Mouse (Mus musculus) retina, postnatal 1 day (tissue): ENCODE results near the gene Dnaaf3.
"Not testable (repeated sequence)": the region's sequence is repeated elsewhere in the genome, so short reads cannot be mapped to it uniquely, and the experiment has no call there.

Source experiments
- DNase-seq: peaks from one replicate; pipeline ENCODE4 v3.0.0-alpha.2; 2012

Dnaaf3 gene

DNA sequence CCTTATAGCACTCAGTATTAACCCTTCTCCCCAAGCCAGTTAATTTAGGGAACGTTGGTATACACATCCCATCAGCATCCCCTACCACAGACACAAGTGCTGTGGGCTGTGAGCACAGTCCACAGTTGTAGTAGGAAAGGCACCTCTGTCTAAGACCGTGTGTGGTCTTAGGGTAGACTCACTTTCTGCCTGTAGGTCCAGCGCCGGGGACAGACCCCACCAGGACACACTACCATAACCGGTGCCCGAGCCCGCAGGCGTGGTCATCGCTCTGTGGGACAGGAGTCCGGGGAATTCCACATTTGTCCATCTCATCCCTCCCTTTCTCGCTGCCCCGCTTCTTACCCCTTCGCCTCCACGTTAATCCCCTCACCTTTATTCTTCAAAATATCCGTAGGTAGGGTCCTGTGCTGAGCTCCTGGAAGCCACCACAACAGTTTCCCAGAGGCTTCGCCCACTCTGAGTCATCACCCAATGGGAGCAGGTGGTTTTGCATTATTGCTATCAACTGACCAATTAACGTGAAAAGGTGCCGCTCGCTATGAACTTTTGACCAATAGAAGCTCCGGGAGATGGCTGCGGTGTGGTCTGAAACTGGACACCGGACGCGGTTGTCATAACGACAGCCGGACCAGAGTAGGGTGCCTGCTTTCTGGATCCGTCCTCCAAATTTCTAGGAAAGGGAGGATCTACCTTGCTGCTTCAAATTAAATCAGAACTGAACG lies at the start of gene Dnaaf3:
TSS of gene Dnaaf3 (minus strand) at position 449 of the 725 bp plus-strand sequence.
- DNase-seq = peak; percentile 94

DNA sequence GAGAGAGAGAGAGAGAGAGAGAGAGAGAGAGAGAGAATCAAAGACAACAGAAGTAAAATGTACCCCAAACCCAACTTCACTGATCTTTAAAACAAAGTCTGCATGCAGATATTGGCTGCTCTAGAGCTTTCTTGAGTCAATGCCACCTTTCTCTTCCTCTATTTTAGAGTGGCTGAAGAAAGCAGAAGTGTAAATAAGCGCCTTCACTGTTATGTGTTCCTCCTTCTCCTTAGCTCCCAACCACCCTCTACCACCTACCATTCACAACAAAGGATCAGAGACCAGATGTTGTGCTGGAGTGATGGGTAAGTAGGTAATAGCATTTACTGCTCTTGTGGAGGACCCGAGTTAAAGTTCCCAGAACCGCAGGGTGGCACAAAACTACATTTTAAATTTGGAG lies 49.2 kb upstream of the Dnaaf3 start:
- DNase-seq = not testable (repeated sequence)

DNA sequence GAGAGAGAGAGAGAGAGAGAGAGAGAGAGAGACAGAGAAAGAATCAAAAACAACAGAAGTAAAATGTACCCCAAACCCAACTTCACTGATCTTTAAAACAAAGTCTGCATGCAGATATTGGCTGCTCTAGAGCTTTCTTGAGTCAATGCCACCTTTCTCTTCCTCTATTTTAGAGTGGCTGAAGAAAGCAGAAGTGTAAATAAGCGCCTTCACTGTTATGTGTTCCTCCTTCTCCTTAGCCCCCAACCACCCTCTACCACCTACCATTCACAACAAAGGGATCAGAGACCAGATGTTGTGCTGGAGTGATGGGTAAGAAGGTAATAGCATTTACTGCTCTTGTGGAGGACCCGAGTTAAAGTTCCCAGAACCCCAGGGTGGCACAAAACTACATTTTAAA lies 40.1 kb upstream of the Dnaaf3 start:
- DNase-seq = not testable (repeated sequence)

DNA sequence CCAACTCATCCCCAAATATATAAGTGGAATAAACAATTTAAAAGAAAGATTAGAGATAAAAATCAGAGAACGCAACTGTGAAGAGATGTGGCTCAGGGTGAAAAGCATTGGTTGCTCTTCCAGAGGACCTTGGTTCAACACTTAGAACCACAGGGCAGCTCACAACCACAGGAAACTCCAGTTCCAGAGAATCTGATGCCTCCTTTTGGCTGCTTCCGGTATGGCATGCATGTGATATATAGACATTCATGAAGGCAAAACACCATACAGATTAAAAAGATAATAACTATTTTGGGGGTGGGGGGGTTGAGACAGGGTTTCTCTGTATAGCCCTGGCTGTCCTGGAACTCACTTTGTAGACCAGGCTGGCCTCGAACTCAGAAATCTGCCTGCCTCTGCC lies 30.4 kb upstream of the Dnaaf3 start:
- no peak for DNase-seq

DNA sequence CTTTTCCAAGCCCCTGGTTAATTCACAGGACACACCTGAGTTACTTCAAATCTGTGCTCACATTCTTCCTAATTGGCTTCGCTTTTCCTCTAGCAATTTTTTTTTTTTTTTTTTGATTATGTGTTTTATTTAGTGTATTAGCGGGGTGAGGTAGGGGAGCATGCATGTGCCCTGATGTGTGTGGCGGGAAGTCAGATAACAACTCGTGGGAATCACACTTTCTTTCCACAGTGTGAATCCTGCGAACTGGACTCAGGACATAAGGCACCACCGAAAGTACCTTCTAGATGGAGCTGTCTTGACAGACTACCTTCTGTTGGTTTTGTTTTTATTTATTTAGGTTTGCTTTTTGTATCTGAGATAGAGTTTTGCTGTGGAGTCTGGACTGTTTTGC lies 24.9 kb upstream of the Dnaaf3 start:
- no peak for DNase-seq

DNA sequence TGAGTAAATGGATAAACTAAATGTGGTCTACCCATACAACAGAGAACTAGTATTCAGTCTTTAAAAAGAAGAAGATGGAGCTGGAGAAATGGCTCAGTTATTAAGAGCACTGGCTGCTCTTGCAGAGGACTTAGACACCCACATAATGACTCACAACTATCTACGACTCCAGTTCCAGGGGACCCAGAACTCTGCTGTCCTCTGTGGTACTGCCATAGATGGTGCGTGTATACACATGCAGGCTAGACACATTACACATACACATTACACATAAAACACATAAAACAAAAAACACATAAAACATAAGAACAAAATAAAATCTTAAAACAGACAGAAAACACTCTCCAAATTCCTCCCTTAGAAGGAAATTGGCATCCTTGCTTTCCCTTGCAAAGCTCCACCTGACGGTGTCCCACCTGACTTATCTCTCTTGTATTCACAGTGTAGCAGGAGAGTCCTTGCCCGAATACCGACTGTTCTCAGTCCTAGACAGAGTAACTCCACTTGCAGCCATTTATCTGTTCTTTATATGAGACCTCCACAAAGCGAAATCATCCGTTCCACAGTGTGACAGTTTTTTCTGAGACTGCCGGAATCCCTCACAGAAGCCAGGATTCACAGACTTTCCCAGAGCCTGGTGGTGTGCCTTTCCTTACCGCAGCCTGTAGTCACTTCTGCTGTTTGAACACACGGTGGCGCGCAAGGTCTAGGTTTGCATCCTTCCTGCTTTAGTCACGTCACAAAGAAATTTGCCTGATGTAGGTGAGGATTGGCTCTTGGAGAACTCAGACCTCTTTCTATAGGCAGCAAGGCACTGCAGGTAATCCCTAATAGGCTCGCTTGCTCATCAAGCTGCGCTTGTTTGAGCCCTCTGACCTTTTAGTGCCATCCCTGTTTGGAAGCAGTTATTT lies 24.3 kb upstream of the Dnaaf3 start:
- peak; percentile 94 for DNase-seq

DNA sequence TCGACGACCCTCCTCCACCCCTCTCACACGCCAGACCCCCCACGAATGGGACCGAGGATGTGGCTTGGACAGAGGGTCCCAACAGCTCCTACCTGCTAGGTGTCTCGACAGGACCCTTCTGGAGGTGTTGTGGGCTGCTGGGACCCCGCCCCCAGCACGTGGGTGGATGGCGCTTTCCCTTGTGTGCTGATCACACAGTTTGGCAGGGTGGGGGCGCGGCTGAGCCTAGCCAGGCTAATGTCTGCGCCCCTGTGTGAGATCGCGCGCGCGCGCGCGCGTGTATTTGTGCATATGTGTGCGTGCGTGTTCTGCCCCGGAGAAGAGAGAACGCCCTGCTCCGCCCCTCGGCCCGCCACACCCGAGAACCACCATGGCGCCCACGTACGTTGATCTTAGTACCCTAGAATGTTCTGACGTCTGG lies 15.0 kb upstream of the Dnaaf3 start, which contains the start of gene Syt5:
TSS of gene Syt5 (minus strand) at position 321 of the 421 bp plus-strand sequence.
- peak; percentile 77 for DNase-seq

DNA sequence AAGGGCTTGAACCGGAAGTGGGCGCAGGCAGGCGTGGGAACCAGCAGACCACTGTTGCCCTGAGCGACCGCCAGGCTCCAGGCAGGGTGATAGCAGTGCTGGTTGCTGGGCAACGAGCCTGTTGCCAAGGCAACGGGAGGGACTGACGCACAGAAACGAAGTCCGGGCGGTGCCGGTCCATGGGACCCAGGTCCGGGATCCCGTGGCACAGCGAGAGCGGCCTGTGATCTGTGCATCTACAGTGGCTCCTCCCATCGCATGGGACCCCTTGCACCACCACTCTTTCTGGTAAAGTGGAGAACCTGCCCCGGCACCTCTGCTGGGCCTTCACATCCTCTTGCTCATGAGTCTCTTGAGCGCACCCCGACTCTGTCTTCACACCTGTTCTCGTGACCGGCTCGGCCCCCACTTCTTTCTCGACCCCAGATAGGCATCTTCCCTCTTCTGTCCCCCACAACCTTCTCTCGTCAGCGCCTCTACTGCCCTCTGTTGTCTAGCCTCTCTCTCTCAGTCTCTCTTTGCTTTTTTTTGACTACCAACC lies 14.4 kb upstream of the Dnaaf3 start:
- peak; percentile 94 for DNase-seq

DNA sequence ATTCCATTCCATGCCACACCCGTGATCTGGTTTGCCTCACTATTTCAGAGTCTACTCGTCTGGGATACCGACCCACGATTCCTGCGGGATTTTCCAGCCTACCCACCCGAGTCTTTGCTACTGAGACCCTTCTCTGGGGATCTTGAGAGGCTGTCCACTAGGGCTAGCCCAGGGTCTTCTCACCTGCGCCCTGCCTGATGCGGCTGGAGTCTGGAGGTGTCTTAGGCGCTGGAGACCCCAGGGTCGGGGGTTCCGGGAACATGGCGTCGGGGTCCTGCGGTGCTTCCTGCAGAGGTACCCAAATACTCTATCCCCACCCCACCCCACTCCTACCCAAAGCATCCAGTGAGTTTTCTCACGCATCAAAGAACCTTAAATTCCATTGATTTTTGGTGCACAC lies 13.8 kb upstream of the Dnaaf3 start:
- DNase-seq = no peak

DNA sequence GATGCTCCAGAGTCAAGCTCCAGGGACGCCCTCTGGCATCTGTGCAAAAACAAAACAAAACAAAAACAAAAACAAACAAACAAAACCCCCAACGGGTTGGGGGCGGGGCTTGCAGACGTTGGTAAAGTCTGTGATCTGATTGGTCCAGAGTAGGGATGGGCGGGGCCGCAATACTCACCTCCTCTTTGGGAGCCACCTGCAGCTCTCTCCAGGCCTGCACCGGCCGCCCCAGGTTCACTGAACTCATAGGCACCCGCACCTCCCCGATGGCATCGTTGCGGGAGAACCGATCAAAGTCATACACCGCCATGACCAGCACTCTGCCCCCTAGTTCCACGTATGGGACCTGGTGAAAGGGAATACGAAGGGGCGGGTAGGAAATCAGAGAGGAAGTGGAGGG lies 9.8 kb upstream of the Dnaaf3 start:
- DNase-seq = no peak

DNA sequence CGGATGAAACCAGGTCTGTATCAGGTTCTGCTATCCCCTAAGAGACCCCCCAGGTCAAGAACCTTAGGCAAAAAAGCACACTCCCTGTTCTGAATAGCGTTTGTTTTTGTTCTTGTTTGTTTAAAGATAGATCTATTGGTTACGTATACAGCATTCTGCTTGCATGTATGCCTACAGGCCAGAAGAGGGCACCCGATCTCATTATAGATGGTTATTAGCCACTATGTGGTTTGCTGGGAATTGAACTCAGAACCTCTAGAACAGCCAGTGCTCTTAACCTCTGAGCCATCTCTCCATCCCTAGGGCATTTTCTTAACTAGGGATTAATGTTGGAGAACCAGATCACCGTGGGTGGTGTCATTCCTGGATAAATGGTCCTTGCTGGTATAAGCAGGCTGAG lies 9.1 kb upstream of the Dnaaf3 start:
- no peak for DNase-seq

DNA sequence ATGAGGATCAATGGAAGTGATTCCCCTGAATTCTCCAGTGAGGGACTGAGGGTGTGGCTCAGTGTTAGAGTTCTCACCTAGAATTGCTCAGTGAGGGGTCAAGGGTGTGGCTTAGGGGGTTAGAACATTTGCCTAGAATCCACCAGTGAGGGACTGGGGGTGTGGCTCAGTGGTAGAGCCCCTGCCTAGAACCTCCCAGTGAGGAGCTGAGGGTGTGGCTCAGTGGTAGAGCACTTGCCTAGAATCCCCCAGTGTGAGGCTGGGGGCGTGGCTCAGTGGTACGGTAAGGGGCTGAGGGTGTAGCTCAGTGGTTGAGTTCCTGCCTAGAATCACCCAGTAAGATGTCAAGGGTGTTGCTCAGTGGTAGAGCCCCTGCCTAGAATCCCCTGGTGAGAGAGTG lies 6.8 kb upstream of the Dnaaf3 start:
- no peak for DNase-seq

DNA sequence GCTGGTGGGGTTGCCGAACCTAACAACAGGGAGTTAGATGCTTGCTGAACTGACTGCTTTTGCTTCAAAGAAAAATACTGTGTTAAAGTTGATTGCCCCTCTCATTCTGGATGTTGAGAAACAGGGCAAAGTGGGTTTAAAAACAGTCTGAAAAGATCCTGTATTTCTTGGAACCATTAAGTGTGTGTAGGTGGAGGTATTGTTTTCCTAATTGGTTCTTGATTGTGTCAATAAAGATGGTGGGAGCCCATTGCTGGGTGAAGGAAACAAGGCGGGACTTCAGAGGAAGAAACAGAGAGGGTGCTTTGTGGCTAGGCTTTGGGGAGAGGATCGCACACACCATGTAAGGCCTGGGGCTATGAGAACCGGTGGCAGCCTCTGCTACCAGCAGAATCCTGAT lies 4.9 kb upstream of the Dnaaf3 start:
- no peak for DNase-seq

DNA sequence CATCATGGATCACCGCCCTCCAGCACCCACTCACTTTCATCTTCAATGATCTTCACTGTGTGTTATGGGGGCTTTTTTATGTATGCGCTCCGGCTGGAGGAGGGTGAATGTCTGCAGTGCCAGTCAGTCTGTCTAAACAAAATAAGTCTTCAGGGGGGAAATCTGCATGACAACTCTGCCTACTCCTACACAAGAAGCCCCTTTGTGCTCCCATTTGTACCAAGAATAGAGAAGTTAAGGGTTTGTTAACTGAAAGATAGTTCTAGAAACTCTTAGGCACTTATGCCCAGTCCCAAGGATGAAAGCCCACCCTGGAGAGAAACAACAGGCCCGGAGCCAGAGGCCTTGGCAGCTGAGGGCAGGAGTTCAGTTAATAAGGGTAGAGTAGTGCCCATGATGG lies 4.1 kb upstream of the Dnaaf3 start:
- no peak for DNase-seq

DNA sequence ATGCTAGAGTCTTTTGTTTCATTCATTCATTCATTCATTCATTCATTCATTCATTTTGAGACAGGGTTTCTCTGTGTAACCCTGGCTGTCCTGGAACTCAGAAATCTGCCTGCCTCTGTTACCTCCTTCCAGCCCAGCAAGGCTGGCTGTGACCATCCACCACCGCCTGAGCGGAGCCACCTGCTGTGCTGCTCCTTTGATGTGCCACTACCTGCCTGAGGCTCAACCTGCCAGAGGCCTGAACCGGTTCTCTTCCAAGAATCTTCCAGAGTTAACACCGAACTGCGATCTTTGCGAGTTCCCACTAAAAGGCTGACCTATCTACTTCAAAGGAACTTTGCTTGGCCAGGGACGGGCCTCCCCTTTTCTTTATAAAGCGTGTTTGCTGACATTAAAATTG lies 2.1 kb downstream of the Dnaaf3 start:
- DNase-seq = not testable (repeated sequence)

DNA sequence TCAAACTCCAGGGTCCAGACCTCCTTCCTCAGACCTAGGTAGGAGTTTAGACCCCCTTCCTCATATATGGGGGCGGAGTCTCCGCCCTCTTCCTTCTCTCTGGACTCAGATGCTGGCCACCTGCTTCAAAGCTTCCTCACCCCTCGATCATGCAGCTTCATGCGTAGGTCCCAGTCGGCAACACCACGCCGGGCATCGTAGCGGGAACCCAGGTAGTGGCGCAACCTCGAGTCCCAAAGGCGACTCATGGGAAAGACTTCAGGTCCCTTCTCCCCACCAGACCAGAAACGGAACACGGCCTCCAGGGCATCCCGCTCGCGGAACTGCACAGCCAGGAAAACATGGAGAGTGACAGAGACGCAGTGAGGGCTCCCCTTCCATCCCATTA lies 5.0 kb downstream of the Dnaaf3 start:
- DNase-seq = no peak

DNA sequence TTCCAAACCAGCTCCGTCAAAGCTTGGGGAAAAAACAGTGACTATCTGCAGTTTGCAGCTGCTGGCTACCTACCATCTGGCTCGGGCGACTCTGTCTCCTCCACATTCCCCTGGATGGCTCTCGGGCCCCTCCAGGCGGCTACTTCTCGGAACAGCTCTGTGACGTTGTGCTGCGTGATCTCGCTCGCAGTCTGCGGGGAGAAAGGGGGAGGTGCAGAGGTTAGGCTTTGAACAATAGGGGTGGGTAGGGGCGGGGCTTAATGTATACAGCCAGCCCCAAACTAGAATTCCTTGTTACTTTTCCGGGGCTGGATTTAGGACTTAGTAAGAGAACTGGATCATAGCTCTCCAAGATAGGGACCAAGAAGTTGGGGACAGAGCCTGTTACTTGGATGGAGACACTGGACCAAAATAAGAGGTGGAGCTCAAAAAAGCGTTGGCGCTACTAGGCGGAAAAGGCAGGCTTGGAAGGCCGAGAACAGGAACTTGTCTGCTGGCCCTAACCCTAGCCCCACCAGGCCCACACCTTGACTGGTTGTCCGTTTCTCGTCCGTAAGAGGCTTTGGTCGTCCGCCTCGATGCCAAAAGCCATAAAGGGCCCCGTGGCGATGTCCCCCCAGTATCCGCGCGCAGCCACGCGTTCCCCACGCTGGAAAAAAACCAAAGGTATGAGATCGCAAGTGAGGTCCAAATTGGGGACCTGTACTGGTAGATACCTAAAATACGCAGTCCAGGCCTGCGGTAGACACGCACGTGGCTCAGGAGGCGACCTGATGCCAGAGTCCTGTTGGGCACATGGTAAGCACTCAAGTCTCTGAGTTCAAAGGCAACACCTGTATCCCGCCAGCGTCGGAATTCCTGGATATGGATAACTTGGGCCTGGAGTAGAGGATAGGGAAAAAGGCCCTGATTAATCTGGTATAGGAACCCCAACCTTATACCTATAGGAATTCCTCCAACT lies 5.6 kb downstream of the Dnaaf3 start:
- peak; percentile 93 for DNase-seq

DNA sequence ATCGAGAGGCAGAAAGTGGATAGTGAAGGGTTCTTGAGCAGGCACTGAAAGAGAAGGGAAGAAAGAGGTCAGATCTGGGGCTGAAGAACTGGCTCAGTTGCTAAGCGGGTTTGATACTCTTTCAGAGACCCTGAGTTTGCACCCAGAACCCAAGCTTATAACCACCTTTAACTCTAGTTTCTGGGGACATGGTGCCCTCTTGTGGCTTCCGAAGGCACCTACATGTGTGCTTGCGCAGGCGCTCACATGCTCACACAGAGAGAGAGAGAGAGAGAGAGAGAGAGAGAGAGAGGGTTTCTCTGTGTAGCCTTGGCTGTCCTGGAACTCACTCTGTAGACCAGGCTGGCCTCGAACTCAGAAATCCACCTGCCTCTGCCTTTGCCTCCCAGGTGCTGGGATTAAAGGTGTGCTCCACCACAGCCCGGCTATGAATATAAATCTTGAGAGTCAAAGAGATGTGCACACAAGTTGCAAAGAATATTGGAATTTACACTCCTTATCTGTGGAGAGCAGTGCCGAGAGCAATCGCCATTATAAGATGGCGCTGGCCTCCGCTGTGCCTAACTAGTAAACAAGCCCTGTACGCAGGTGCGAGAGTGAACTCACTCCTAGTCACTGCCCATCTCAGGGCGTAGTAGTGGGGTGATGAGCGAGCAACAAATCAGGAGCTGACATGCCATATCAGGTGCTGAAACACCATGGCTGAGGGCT lies 7.9 kb downstream of the Dnaaf3 start, which contains the start of gene Tnni3:
TSS of gene Tnni3 (minus strand) at position 18 of the 711 bp plus-strand sequence.
- peak; percentile 87 for DNase-seq

DNA sequence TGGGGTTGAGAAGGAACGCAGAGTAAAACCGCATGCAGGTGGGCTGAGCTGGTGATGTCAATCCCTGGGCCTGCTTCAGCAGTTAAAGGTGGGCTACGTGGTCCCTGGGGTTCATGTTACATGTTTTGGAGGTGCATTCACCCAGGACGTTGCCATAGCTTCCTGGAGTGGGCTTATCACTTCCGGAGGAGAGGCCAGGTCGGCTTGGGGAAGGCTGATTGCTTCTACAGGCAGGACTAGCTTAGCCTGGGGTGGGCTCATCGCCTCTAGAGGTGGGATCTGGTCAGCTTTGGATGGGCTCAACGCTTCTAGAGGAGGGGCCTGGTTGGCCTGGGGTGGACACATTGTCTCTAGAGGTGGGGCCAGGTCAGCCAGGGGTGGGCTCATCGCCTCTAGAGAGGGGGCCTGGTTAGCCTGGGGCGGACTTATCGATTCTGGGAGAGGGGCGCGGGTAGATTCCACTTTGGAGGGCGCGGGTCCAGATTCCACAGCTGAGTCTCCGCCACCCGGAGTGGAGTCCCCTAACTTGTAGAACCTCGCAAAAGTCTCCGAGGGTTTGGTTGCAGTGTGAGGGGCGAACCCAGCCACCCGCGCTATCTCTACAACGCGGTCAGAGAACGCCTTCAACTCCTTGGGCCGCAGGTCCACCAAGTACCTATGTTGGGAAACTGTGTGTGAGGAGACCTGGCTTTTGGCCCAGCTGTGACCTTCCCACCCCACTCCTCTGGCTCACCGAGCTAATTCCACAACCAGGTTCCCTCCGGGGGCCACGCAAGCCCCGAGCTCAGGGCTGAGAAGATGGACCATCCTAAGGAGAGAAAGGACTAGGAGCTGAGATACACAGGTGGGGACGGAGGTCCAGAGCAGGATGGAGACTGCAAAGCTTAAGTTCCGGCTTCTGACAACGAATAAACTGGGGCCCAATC lies 8.8 kb downstream of the Dnaaf3 start:
- no peak for DNase-seq

DNA sequence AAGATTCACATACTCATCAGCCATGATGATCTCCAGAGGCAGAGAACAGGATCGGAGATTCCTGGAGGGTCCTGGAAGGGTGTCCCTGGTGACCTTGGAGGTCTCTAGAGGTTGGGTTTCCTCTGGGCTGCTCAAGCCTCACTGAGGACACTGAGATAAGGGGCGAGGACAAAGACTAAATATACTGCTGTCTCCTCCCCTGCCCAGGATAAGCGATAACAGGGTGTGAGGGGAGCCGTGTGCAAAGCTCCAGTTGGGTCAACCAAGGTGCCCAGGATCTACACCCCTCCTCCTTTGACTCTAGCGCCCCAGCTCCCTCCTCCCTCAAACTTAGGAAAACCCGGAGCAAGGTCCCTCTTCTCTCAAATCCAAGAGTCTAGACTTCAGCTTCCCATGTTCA lies 10.0 kb downstream of the Dnaaf3 start:
- DNase-seq = no peak
